Mouse (Mus musculus) small intestine, adult 2 months (tissue): ENCODE measurements at regions not wholly inside any gene's neighbourhood (a gene's known extent, or its start where the extent isn't known, plus 50 kb on each side); places are given as distances from the start of the nearest gene placed in this dataset.

ENCODE experiments used
- CTCF ChIP-seq: fragments of 200-500 bp; IDR thresholded peaks from 2 replicates; pipeline ENCODE4 v1.5.1; 2012; ENCODE audit warnings: low read depth, mild to moderate bottlenecking, control low read depth, inconsistent platforms, low read length, moderate library complexity, mixed read lengths; ENCODE audit not compliant: insufficient replicate concordance, insufficient read length; ENCODE audit errors: extremely low read depth
- POLR2A ChIP-seq: fragments of 200-500 bp; IDR thresholded peaks from 2 replicates; pipeline ENCODE4 v1.6.1; 2012; ENCODE audit warnings: low read depth, mild to moderate bottlenecking, control low read depth, inconsistent platforms, low read length, moderate library complexity

DNA sequence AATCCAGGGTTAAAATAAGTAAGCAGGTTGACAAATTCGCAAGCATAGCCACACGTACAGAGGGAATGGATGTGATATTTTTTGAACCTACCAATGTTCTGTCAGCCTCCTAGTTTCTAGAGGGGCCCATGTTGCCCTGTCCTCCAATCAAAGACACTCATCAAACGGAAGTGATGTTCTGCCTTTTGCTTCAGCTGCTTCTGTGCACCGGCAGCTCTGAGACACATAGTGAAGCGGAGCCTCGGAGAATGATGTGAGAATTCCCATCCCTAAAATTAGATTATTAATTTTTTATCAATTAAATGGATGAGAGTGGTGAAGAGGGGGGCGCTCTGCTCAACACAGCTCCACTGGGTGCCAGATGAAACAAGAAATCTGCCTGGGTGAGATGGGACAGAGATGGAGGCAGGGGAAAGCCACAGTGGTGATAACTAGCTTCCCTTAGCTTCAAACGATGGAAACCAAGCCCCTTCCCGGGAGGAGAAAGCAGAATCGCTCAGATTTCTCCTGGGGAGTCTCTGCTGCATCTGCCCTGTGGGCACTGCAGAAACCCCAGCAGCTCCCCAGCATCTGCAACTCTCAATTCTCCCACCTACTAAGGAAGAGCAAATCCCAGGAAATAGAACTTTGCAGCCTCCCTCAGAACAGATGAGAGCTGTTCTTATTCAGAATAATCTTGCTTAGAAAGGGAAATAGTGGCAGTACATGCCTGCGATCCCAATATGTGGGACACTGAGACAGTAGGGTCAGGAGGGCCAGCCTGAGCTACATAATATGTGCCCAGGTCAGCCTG is 391.7 kb upstream of the Clint1 start:
- TF ChIP-seq POLR2A: no peak
- TF ChIP-seq CTCF: no peak
